Mouse (Mus musculus) gastrocnemius, adult 2 months (tissue): ENCODE measurements around the gene Prph2. TPM values are rescaled to one million over a fixed set of nuclear protein-coding genes. Genes with fewer than 3 reads are reported as not detected.

ENCODE experiments used
- DNase-seq: peaks from one replicate; pipeline ENCODE4 v3.0.0; 2022
- H3K27ac ChIP-seq: fragments of 200-600 bp; 2 replicates; pipeline ENCODE4 v1.8.1; 2022; ENCODE audit warnings: mild to moderate bottlenecking
- H3K4me3 ChIP-seq: fragments of 200-600 bp; 2 replicates; pipeline ENCODE4 v1.8.1; 2022; ENCODE audit warnings: mild to moderate bottlenecking, moderate library complexity
- CTCF ChIP-seq: fragments of 200-600 bp; IDR thresholded peaks from 2 replicates; pipeline ENCODE4 v1.8.1; 2022; ENCODE audit warnings: antibody characterized with exemption, mild to moderate bottlenecking, moderate library complexity
- intact Hi-C: fragments of 180-260 bp; cut with DNase I; formaldehyde crosslinking; loops from one replicate; pipeline ENCODE4 v1.15.1; 2025
- total RNA-seq, 2 experiments: library from RNA; stranded (reverse); gene quantifications; 2 replicates each; pipeline ENCODE4 v1.2.3; 2021

The Prph2 gene
- total RNA-seq, 2 experiments from 2014 or later, result not detected

DNA sequence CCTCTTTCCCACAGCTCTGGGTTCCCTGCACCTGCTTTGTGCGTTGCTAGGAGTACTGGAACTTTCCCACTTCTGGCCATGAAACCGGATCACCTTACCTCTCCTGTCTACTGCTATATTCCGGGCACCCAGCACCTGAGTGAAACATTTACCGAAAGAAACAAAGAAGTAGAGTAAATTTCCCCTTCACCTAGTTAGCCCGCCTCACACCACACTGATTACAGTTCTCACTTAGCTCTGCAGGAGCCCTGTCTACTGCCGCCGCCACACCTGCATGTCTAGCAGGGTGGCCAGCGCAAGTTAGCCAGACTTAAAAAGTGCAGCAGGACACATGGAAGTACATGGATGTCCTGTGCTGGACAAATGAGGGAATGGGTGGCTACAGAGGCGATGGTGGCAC, 27.2 kb upstream of the Prph2 start:
- intact Hi-C loops, result no loop called here
- no peak for DNase-seq
- no peak for TF ChIP-seq CTCF
- Histone ChIP-seq H3K27ac (no peak overlapping the region), H3K4me3 (no peak overlapping the region)

DNA sequence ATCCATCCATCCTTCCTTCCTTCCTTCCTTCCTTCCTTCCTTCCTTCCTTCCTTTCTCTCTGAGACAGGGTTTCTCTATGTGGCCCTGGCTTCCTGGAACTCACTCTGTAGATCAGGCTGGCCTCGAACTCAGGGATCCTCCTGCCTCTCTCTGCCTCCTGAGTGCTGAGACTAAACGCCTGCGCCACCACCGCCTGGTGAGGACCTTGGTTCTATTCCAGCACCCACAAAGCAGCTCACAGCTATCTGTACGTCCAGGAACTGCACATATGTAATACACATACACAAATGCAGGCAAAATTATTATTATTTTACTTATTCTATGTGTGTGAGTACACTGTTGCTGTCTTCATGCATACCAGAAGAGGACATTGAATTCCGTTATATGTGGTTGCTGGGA, 25.5 kb upstream of the Prph2 start:
- Histone ChIP-seq H3K27ac (no peak overlapping the region), H3K4me3 (no peak overlapping the region)
- DNase-seq, result no peak
- no peak for TF ChIP-seq CTCF
- intact Hi-C loops, result no loop called here

DNA sequence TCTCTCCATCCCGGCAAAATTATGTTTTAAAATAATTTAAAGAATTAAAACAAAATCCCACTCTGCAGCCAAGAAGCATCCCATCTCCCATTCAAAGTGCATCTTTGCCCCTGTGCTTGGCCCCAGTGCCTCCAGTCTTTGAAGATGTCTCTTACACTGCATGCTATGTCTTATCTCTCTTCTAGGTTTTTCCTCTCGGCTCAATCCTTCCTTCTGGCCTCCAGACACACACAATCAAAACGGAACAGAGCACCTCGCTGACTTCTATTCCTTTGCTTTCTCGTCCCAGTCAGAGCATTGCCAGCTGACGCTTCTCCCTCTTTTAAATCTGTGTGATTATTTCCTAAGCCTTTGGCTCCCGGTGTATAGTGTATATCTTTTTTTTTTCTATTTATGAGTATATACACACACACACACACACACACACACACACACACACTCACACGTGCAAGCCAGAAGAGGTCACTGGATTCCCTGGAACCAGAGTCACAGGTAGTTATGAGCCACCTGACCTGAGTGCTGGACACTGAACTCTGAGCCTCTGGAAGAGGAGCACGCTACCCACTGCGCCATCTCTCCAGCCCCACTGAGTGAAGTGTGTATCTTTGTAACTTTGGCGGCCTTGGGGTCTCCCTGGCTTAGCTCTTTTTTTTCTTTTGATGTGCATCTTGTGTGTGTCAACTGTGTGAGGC, 24.9 kb upstream of the Prph2 start:
- H3K27ac ChIP-seq, result no peak overlapping the region
- no peak for DNase-seq
- intact Hi-C loops, result no loop called here
- H3K4me3 ChIP-seq, result no peak overlapping the region
- no peak for TF ChIP-seq CTCF

DNA sequence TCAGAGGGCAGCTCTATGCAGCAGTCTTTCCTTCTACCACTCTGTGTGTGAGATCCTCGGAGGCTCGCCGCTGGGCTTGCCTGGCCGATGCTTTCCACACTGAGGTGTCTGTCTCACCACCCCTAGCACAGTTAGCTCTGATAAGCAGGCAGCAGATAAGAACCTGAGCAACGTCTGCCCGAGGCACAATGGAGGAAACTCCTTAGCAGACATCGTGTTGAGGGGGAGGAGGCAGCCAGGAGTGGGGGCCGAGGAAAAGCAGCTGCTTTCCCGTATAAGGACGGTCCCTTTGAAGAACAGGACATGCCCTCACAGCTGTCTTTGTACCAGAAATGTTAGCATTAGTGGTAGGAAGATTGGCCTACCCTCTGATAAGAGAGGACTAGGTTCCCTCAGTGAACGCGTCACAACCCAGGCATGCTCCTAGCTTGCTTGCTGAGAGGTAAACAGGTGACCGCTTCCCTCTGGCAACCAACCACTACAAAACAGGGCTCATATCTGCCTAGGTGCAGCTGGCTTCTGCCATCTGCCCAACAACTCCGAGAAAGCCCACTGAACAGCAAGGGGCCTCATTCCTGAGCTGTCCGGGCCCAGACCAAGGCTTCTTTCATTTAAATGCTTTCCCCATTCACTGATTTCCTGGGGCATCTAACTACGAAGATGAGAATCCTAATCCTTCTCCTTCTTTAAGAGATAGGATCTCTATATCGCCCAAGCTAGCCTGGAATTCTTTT, 24.2 kb upstream of the Prph2 start:
- intact Hi-C loops, result no loop called here
- no peak for DNase-seq
- H3K4me3 ChIP-seq, result no peak overlapping the region

DNA sequence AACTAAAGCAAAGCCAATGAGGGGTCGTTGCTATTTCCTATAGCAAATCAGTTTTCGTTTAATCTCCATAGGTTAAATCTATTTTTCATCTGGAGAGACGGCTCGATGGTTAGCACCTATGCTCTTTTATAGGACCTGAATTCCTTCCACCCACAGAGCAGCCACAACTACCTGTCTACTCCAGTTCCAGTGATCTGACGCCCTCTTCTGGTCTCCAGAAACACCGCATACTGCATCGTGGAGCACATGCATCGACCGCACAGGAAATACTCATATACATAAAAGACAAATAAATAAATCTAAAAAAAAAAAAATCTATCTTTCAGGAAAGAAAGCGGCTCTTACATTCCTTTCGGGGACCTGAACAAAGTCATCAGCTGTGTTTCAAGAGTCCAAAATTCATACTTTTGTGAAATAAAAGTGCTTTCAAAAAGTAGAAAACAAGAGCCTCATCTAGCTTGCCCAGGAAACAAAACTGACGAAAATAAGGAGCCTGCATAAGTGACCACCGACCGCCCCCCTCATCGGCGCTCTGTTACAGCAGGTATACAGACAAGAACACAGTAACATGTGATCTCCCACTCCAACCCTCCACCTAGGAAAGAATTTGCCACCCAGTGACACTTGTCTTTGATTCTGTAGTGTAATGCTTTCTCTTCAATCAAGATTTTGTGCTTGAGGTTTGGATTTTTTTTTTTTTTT, 21.6 kb upstream of the Prph2 start:
- intact Hi-C loops, result loop anchor here (2.0 kb wide), 1 partner anchor 106 kb away; the partner anchor contains the start of gene Rpl7l1
- Histone ChIP-seq H3K27ac (peak overlapping the region; percentile 90), H3K4me3 (peak overlapping the region; percentile 92)
- TF ChIP-seq CTCF, result peak; percentile 78
- DNase-seq, result peak; percentile 37

More for the DNA sequence above, 24.2 kb upstream of the Prph2 start:
- TF ChIP-seq CTCF, result no peak
- H3K27ac ChIP-seq, result no peak overlapping the region

DNA sequence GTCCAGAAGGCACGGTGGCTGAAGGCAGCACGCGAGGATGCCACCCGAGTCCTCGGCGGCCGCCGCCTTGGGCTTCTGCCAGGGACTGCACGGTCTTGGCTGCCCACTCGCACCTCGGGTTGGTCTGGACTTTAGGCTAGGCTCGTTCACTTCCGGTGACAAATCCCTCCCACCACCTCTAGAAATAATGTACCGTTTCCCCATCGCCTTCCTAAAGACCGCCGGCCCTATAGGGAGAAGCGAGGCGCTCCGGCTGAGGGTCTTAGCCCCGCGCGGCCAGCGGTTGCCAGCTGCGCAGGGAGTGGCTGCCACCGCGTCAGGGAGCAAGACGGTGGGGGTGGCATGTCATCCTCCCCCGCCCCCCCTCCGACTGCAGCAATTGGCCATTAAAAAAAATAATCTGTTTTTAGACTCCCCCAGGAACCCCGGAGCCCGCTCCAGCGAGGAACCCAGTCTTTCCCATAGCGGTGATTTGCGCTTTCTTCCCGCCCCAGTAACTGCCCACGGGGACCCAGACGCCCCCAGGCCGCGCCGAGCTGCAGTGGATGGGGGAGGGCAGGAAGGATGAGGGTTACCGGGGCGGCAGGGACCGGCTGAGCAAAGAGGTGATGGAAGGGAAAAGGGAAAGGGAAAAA, 20.7 kb upstream of the Prph2 start:
- intact Hi-C loops, result loop anchor here (2.0 kb wide), 1 partner anchor 107 kb away; the partner anchor contains the start of gene Rpl7l1
- H3K4me3 ChIP-seq, result peak overlapping the region; percentile 92

DNA sequence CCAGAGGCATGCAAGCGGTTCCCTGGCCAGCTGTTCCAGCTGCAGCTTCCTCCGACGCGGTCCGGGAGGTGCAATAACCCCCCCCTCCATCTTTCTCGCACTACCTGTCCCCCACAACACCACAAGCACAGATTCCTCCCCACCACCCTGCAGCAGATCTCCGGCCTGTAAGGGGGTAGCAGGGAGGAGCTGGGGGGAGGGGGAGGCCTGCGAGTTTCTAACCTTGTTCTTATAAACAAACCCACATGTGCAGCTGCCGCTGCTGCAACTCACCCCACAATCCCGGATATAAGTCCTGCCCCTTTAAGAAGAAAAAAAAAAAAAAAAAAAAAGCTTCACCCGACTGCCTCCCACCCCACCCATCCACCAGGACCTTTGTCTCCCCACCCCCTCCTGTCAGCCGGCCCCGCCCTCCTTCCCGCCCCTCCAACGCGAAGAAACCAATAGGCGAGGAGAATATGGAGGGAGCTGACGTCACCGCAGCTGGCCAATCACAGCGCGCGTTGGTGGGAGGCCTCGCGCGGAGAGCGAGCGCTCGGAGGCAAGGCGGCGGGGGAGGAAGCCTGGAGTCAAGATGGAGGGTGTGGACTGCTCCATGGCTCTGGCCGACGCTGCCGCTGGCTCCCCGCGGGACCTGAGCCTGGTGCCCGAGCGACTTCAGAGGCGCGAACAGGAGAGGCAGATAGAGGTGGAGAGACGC, 20.0 kb upstream of the Prph2 start, which contains the start of gene Tbcc:
Gene Tbcc, plus strand, starts transcription at position 569 of the 700 bp plus-strand sequence.
- peak within 1 kb of the TSS; percentile 98 for H3K27ac ChIP-seq
- peak within 1 kb of the TSS; percentile 92 for H3K4me3 ChIP-seq
- TF ChIP-seq CTCF, result no peak
- DNase-seq, result peak; percentile 98
- intact Hi-C loops, result no loop called here

More for the DNA sequence above, 20.7 kb upstream of the Prph2 start:
- no peak for TF ChIP-seq CTCF
- DNase-seq, result peak; percentile 91
- H3K27ac ChIP-seq, result peak overlapping the region; percentile 90

DNA sequence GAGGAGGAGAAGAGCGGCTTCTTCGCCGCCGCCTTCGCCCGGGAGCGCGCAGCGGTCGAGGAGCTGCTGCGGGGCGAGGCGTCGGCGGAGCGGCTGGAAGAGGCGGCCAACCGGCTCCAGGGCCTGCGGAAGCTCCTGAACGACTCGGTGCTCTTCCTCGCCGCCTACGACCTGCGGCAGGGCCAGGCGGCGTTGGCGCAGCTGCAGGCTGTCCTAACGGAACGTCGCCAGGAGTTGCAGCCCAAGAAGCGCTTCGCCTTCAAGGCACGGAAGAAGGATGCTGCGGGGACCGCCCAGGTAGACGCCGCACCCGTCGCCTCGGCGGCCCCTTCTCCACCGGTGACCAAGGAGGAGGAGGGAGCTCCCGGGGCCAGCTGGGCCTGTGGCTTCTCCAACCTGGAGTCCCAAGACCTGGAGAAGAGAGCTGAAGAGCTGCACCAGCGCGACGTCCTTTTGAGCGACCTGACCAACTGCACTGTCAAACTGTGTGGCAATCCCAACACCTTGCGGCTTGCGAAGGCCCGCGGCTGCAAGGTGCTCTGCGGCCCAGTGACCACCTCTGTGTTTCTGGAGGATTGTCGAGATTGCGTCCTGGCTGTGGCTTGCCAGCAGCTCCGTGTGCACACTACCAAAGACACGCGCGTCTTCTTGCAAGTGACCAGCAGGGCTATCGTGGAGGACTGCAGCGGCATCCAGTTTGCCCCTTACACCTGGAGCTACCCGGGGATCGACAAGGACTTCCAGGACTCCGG, 19.2 kb upstream of the Prph2 start:
- no peak for TF ChIP-seq CTCF
- peak; percentile 72 for DNase-seq
- peak overlapping the region; percentile 92 for H3K4me3 ChIP-seq
- H3K27ac ChIP-seq, result peak overlapping the region; percentile 98
- intact Hi-C loops, result loop anchor here (1.0 kb wide), 1 partner anchor 33 kb away; the partner anchor contains the start of gene Bicral

DNA sequence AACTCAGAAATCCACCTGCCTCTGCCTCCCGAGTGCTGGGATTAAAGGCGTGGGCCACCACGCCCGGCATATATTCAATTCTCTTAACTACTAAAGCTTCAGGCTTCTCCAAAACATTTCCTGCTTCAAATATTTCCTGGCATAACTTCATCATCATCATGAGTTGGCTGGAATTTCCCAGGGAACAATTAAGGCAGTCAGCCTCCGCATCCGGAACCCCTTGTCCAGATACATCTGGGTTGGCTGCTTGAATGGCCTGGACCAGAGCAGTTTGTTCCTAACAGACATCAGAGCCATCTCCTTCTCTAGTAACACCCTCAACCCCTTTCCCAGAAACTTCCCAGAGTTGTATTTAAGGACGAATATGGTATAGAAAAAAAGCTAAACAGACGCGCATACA, 14.8 kb upstream of the Prph2 start:
- intact Hi-C loops, result no loop called here
- TF ChIP-seq CTCF, result no peak
- DNase-seq, result peak; percentile 37

DNA sequence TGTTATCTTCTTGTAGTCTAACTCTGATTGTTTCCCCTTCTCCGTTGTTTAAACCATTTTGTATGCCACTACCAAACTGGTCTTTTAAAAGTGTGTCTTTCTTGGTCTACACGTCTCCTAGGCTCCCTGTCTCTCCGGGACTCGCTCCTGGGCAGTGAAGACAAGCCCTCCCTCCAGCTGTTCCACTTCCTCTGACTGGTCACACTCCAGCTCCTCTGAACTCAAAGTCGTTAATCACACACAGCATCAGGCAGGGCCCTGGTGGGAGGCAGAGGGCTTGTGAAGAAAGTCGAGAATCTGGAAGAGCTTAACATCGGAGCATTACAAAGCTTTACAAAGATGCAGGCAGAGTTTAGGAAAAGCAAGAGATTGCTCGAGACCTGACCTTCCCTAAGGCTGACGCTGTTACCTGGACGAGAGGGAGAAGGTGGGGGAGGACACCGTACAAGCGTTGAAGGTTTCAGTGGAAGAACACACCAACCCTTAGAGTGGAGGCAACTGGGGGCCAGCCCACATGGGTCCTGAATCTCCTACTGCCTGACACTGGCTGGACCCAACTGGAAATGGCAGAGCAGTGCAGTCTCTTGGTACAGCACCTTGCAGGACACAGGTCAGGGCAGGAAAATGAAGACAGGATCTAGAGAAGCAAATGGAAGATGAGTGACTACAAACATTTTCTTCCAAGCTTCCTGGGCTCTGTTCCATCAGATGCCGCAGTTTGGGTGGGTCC, 12.9 kb upstream of the Prph2 start:
- DNase-seq, result no peak
- Histone ChIP-seq H3K4me3 (no peak overlapping the region), H3K27ac (peak overlapping the region; percentile 43)
- intact Hi-C loops, result no loop called here
- no peak for TF ChIP-seq CTCF

More for the DNA sequence above, 14.8 kb upstream of the Prph2 start:
- Histone ChIP-seq H3K27ac (peak overlapping the region; percentile 24), H3K4me3 (no peak overlapping the region)
